Mouse (Mus musculus): ENCODE results near the gene Klc3. TPM values are rescaled to one million over a fixed set of nuclear protein-coding genes. Genes with fewer than 3 reads are reported as not detected.
A peak's percentile ranks its signal among the peaks of the same experiment; 100 is the strongest.

Klc3 gene
- total RNA-seq (2021) = 1 to 10 TPM; 4.5 to 5.5 TPM
- long read RNA-seq, partial matches to known transcripts = 1 of 6 reads
- long read RNA-seq, other reads (novel, unspliced or antisense) = 1 of 6 reads

DNA sequence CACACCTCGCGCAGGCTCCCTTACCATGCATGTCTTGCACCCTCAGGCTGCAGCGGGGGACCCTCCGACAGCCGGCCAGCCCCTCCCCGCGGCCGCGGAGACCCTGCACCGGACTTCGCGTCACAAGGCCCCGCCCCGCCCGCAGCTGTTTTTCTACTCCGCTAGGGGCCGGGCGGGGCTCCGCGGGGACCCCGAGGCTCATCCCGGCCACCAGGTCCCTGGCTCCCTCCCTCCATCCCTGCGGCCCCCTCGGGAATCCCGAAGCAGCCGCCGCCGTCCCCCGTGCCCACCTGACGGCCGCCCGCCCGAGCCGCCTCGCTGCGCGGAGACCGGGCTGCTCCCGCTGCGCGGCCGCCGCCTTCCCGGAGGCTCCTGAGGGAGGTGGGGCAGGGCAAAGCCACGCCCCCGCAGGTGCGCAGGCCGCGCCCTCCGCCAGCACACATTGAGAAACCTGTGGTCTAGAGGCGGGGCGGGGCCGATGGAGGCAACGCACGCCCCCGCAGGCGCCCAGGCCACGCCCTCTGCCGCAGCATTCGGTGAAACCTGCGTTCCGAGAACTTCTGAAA lies at the start of gene Klc3:
Klc3 (minus strand) TSS at position 374 of the 566 bp plus-strand sequence.
- no peak for DNase-seq (ENCODE audit: low spot score in 2 of 2)

GRCm38 (mm10) chr7:19449165-19449564 lies 45.3 kb upstream of the Klc3 start:
- no peak for DNase-seq (ENCODE audit: low spot score in 2 of 2)

DNA sequence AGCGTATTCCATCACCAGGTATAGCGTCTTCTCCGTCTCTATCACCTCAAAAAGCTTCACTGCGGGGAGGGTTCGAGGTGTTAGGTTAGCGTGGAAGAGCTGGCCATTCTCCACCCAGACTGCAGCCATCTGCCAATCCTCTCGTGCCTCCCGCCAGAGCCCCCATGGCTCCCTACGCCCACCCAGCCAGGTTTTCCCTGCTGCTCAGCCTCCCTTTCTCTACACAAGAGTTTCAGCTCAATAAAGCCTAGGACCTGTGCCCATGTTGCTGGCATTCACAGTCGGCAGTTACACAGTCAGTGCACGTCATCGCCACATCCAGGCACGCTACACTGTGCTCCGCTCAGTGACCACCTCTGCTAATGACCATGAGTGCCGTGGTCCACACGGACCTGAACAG lies 43.8 kb upstream of the Klc3 start:
- DNase-seq (ENCODE audit: low spot score in 2 of 2) = peak; percentile 41 to 47

GRCm38 (mm10) chr7:19444801-19445200 lies 40.9 kb upstream of the Klc3 start:
- DNase-seq (ENCODE audit: low spot score in 2 of 2) = no peak

- DNase-seq (ENCODE audit: low spot score in 2 of 2) = peak; percentile 60 to 92
These were observed 39.4 kb upstream of the Klc3 start for GRCm38 (mm10) chr7:19443344-19443743.

DNA sequence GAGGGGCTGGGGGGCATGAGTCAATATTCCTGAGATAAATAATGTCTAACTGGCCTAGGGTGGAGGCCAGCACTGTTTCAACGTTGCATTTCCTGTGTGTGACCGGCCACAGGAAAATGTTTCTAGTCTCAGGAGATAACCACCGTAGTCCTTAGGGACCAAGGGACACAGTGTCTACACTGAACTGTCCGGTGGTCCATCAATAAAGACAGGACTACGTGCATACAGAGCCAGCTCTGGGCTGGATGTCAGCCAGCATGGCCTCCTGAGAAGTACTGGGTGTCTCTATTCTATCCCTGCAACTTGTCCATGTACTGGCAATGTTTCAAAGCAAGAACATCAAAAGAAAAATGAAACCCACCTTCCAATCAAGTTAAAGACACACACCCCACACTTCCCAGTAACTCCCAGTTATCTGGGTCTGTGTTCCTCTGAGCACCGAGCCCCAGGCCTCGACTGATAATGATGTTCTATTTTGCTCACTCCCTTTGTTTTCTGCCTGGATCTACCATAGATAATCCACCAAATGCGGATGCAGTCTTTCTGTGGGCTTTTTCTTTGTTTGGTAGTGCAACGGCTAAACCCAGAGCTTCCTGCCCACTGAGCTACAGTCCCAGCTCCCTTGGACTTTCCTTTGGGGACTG lies 37.7 kb upstream of the Klc3 start:
- DNase-seq (ENCODE audit: low spot score in 2 of 2) = no peak

DNA sequence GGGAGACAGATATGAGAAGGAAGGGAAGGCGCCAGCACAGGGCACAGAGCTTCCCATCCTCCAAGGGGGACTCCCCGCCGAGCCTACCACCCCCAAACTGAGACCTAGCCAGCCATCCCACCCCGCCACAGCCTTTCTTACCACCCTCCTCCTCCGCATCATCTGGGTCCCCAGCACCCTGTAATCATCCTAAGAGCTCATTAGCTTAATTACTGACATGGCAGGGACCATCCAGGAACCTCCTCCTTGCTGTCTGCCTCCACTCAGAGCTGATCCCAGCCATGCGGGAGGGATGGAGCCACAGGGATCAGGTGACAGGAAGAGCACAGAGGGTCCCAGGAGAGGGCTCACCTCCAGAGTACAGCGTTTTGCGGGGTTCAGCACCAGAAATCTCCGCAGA lies 33.1 kb upstream of the Klc3 start:
- peak; percentile 66 to 86 for DNase-seq (ENCODE audit: low spot score in 2 of 2)

DNA sequence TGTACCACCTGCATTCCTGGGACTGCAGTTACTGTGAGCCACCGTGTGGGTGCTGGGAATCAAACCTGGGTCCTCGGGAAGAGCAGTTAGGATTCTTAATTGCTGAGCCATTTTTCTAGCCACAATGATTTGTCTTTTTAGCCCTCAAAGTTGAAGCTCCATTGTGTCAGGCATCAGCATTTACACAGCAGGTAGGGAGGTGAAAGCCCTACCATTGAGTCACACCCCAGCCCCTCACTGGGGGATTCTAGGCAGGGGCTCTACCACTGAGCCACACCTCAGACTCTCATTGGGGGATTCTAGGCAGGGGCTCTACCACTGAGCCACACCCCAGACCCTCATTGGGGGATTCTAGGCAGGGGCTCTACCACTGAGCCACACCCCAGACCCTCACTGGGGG lies 32.4 kb upstream of the Klc3 start:
- no peak for DNase-seq (ENCODE audit: low spot score in 2 of 2)

DNA sequence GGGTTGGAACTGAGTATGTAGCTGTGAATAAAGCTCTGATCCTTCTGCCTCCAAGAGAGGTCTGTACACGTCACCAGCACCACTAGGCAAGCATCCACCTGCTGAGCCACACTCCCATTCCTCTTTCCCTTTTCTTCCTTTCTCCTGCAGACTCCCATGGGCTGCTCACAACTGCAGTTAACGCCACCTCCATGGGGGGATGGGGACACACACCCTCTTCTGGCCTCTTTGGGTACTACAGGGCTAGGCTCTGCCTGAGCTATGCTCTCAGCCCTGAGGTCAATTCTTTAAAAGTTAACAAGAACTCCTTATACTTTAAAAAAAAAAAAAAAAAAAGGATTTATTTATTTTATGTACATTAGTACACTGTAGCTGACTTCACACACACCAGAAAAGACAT lies 28.6 kb upstream of the Klc3 start:
- no peak for DNase-seq (ENCODE audit: low spot score in 2 of 2)

- DNase-seq (ENCODE audit: low spot score in 2 of 2) = peak in 1 of 2 experiments; percentile 57
These were observed 26.5 kb upstream of the Klc3 start for GRCm38 (mm10) chr7:19430402-19430801.

DNA sequence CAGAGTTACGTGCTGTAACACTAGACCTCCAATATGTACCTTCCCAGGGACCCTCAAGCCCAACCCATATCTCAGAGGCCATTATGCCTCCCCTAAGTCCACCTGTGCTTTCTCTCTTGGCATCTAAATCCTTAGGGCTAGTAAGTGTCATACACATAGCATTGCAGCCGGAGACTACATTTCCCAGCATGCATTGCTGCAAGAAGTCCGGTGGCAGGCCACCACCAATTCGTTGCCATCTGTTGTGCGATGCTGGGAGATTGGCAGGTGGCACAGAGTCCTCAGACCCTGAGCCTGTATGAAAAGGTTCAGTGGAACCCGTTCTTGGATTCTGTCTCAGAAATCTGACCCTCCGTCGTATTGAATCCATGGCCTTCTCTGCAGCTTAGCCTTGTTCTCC lies 25.8 kb upstream of the Klc3 start:
- no peak for DNase-seq (ENCODE audit: low spot score in 2 of 2)

DNA sequence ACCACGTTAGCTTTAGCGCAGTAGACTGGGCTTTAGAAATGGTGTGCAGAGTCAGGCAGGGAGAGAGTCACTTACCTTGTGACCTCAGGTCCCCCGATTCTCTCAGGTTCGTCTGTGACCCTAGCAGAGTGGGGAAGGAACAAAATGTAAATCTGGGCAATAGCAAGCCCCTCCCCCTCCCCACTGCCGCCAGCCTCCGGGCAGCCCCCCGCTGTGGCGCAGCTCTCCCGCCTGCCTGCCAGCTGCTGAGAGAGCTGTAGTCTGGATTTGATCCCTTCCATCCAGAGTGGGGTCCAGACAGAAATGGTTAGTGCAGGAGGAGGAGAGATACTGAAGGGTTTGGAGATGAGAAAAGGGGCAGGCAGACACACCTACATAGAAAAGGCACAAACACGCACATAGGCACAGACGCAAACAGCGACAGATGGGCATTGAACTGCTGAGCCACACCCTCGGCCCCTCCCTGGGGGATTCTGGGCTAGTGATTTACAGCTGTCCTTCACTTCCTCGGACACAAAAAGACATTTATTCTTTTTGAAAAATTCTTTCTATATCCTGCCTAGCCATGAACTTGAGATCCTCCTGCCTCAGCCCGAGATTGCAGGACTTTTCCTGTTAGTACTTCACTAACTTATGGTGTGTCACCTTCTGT lies 24.2 kb upstream of the Klc3 start:
- no peak for DNase-seq (ENCODE audit: low spot score in 2 of 2)

GRCm38 (mm10) chr7:19426888-19427287 lies 23.0 kb upstream of the Klc3 start:
- DNase-seq (ENCODE audit: low spot score in 2 of 2) = no peak

DNA sequence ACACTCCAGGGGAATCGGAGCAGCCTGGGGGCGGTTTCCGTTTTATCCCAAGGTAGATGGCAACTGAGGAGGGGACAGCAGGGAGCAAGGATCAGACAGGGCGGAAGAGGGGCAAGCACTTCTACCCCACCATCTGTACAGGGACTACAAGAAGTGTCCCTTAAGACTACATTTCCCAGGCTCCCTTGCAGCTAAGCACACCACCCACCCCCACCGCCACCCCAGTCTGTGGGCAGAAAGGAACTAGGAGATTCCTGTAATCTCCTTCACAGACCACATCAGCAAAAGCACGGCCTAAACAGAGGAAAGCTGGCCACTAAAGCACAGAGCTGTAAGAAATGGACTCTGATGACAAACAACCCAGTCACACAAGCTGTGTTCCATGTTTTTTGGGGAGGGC lies 22.4 kb upstream of the Klc3 start:
- no peak for DNase-seq (ENCODE audit: low spot score in 2 of 2)

DNA sequence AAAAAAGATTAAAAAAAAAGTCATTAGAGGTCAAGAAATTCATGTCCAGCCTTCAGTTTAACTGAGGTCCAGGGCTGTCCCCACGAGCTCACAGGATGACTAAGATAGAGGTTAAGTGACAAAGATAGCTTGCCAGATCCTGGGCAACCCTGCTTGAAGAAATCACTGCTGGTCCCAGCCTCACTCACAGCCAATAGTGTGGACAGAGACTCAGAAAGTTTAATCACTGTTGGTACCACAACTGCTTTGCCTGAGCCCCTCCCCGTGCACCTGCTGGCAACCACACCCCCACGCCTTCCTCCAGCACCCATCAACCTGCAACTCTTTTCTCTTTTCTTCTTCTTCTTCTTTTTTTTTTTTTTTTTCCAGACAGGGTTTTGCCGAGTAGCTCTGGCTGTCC lies 20.1 kb upstream of the Klc3 start:
- no peak for DNase-seq (ENCODE audit: low spot score in 2 of 2)

GRCm38 (mm10) chr7:19423083-19423482 lies 19.2 kb upstream of the Klc3 start:
- no peak for DNase-seq (ENCODE audit: low spot score in 2 of 2)

DNA sequence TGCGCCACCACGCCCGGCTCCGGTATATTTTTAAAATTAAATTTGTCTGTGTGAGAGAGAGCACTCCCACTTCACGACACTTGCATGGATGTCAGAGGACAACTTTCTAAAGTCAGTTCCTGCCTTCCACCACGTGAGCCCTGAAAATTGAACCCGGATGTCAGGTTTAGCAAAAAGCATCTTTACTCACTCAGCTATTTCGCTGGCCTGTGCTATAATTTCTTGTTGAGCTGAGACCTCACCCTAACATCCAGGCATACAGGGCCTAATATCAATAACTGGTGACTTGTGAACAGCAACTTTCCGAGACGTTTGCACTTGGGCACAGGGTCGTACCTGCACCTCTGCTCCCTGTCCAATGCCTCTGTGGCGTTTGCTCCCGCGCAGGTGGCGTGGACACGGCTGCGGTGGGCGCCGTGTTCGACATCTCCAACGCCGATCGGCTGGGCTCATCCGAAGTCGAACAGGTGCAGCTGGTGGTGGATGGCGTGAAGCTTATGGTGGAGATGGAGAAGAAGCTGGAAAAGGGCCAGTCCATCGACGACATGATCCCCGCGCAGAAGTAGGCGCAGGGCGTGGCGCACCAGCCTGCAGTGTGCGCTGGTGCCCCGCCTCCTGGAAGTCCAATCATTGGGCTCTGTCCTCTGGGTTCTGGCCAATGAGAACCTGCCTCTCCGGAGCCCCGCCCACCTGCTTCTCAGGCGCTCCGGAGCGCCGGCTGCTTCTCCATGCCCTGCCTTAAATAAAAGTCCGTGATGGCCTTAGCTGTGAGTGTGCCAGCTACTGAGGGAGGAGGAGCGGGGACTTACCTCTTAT lies 17.1 kb upstream of the Klc3 start:
- peak; percentile 84 to 91 for DNase-seq (ENCODE audit: low spot score in 2 of 2)

GRCm38 (mm10) chr7:19420121-19420520 lies 16.2 kb upstream of the Klc3 start:
- DNase-seq (ENCODE audit: low spot score in 2 of 2) = no peak

GRCm38 (mm10) chr7:19416590-19416989 lies 12.7 kb upstream of the Klc3 start:
- DNase-seq (ENCODE audit: low spot score in 2 of 2) = no peak

DNA sequence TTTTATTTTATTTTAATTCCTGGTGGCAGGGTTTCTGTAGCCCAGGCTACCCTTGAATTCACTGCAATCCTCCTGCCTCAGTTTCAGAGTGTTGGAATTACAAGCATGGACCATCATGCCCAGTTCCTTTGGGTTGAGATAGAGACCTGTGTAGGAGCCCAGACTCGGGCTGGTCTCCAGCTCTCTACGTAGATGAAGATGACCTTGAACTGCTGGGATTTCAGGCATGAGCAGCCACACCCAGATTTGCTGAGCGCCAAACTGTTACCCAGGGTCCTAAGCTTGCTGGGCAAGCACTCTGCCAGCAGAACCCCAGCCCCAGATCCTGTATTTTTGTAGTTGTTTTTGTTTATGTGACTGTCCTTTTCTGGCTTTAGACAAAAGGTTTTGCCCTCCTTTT lies 9.6 kb upstream of the Klc3 start:
- no peak for DNase-seq (ENCODE audit: low spot score in 2 of 2)

- no peak for DNase-seq (ENCODE audit: low spot score in 2 of 2)
These were observed 7.9 kb upstream of the Klc3 start for GRCm38 (mm10) chr7:19411783-19412182.

Measured in layer of hippocampus, adult 18-20 months (tissue).